Mouse (Mus musculus): Measurements from ENCODE around the gene Primpol. TPM values are rescaled to one million over a fixed set of nuclear protein-coding genes. Genes with fewer than 3 reads are reported as not detected.
"Not testable (repeated sequence)": the region's sequence is repeated elsewhere in the genome, so short reads cannot be mapped to it uniquely, and the experiment has no call there.

The Primpol gene
- polyA plus RNA-seq, 1 experiment: 4.1 TPM

DNA sequence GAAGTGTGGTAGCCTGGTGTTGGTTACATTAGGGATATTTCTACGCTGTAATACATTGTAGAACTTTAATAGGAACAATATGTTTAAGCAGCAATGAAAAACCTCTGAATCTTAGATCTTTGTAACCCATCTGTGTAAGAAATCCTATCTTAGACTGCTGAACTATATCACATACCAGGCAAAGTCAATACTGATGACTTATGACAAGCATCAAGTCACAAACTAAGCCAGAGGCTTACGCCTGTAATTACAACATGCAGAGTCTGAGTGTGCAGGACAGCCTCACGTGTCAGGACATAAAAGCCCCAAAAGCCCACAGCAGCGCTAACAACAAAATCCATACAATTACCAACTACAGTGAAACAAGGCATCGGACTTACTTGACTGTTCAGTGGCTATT is 13.4 kb downstream of the Primpol start:
- no peak for DNase-seq (ENCODE audit: low spot score)

DNA sequence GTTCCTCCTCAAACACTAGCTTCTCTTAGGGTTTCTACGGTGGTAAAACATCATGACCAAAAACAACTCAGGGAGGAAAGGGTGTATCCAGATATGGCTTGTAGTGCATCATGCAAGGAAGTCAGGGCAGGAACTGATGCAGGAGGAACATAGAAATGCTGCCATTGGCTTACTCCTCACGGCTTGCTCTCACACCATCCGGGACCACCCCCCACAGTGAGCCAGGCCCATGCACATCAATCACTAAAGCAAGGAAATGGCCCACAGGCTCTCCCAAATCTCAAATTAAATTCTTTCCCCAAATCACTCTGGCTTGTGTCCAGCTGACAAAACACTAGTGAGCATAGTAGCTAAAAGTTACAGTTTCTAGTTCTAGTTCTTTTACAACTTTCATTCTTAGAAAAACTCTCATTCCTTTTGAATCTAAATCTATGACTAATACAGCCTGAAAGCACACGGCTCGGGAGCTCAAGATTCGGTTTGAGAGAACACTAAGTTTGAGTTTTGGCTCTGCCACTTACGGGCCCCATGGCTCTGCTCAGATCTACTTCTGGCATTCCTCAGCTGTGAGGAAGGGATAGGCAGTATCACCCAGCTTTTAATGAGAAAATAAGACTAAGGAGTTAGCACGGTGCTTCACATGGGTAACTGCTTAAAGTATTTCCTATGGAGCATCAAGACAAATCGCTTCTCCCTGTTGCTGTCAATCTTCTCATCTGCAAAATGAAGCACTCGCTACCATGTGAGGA is 15.9 kb downstream of the Primpol start:
- DNase-seq (ENCODE audit: low spot score): no peak

DNA sequence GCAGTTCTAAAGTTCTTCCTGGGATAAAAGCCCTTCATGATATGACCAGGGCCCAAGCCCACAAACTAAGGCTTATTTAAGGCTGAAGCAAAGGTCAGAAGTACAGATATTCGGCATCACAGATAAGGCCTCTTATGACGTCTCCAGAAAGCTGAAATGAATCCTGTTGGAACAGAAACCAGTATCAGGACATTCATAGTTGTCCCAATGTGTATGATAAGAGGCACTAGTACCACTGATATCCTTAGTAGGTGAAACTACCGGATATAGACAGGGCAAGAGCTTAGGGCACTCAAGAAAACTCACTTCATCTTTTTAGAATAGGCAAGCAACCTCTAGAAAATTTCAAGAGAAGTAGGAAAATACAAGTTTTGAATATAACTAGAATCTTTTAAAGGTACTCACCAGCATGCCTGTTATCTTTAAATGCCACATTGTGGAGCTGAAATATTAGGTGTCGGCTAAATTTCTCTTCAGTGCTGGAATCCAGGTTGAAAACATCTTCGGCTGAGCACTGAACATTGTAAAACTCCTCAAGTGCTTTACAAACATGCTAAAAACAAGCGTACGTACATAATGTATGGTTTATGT is 17.6 kb downstream of the Primpol start:
- DNase-seq (ENCODE audit: low spot score): no peak

DNA sequence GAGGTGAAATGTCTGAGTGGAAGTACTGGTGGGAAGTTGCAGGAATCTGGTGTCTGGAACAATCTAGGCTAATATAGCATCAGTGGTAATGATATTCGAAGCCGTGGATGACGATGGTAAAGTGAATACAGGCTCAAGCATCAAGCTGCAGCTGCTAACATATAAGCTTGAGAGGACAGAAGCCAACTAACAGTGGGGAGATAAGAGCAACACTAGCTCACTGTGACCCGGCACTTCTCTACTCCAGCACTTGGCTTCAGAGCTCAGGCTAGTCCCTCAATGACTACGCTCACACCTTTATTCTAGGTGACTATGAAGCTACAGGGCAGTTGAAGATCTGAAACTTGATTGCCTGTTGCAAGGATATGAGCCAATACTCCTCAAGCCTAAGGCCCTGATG is 18.3 kb downstream of the Primpol start:
- DNase-seq (ENCODE audit: low spot score): no peak

DNA sequence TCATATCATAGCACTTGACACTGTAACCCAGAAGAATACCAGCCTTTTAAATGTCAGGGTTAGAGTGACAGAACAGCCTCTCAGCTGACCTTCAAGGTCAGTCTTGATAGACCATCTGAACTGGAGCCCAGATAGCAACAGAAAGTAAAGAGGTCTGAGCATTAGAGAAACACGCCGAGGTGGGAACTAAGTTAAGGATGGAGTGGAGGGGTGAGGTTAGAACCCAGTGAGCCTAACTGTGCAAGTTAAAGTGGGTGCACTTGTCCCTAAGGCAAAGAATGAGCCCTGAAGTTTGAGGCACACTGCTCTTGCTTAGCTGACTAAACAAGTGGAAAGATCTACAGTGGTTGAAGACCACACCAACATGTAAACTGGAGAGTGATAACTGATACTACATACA is 18.9 kb downstream of the Primpol start:
- DNase-seq (ENCODE audit: low spot score): no peak

DNA sequence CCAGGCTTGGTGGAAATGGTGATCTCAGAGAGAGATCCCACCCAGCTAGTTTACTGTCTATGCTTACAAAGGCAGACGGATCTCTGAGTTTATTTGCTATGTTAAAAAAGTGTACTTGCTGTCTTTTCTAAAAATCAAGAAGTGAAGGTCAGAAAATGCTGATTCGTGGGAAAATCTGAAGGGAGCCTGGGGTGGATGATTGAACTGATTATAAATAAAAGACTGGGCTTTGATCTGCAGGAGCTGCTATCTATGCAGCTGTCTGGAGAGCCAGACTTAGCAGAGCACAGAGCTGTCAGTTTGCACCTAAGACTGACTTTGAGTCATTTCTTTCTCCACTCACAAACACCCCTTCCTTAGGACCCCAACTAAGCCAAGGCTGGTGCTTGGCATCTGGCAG is 19.6 kb downstream of the Primpol start:
- DNase-seq (ENCODE audit: low spot score): no peak

DNA sequence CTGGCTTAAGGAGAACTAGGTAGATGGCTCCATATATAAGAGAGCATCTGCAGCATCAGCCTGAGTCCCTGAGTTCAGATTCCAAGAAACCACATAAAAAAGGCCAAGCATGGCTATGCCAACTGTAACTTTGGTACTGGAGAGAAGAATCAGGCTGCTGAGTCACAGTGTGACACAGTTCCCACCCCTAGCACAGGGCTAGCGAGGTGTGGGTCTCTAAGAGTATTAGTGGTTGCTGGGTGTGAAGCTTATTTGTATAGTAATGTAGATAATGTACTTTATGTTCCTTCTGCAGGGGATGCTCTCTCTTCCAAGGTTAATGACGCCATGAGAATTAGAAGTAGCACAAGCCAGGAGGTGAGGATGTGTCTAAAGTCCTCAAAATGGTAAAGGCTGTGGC is 20.5 kb downstream of the Primpol start:
- no peak for DNase-seq (ENCODE audit: low spot score)

DNA sequence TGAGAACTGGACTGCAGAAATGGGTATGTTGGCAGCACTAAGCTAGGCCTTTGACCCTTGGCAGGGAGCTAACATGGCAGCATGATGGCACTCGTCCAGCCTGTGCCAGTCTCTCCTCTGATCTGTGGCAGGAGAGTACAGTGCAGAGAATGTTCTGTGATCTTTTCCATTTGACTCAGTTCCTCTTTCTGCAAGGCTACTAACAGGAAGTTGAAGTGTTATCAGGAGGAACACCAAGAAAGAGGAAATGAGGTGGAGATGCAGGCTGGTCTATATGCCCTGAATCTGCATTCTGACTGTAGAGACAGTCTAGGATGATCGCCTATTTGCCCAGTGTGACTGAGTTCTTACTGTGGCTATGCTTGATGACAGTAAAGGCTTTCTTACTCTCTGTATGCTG is 21.4 kb downstream of the Primpol start:
- DNase-seq (ENCODE audit: low spot score): no peak

DNA sequence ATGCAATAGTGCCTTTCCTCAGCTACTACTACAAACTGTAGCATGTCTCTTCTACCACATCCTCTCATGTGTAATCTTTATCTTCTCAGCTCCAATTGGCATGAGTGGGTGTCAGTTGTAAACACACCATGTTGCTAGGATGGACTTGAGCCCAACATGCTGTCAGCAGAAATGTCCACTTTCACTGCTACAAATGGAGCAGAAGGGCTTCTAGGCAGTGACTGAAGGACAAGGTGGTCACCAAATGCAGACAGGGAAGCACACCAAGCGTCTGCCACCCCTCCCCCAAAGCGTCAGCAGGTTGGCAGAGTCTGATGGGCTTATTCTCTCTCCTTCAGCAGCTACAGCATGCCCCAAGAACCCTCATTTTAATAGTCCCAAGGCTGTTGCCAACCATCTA is 23.2 kb downstream of the Primpol start:
- no peak for DNase-seq (ENCODE audit: low spot score)

DNA sequence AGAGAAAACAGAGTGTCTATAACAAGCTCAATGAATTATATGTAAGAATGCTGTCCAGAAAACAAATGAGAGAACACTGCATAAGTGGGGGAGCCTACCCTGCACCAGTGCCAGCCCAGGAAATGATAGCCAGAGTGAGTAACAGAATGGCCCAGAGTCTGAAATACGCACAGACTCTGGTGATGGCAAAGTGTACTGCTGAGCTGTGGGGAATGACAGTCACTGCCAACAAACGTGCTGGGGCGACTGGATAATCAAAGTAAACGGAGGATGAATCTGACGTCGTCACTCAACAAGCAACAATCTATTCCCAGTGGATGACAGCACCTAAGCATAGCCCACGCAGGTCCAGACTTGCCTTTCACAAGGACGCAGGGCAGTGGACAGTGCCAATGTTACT is 23.9 kb downstream of the Primpol start:
- no peak for DNase-seq (ENCODE audit: low spot score)

DNA sequence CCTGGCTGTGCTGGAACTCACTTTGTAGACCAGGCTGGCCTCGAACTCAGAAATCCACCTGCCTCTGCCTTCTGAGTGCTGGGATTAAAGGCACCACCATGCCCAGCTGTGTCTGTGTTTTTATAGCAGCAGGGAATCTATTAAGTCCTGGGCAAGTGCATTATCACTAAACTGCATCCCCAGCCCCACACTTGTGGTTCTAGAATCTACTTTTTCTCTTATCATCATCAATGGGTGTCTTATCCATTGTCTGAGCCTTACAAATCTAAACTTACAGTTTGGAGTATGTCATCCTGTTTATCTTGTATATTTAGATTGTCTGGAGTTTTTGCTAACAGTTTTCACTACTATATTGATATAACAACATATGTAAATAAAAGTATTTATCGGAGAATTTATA is 28.3 kb downstream of the Primpol start:
- DNase-seq (ENCODE audit: low spot score): no peak

DNA sequence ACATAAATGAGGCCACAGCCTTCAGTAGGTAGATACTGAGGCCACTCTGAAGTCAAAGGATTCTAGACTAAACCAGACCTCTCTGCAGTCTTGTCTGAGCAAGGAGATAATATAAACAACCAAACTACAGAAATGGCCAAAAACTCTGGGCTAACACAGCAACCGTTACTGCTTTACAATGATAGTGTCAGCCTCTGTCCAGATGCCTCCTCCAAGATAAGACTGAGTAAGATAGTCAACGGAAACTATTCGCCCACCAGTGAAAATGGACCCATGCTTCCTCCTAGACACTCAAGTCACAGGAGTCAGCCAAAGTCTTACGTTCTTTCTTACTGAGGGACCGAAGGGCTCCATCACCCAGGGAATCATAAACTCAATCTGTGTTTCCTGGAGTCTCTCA is 29.1 kb downstream of the Primpol start:
- DNase-seq (ENCODE audit: low spot score): no peak

DNA sequence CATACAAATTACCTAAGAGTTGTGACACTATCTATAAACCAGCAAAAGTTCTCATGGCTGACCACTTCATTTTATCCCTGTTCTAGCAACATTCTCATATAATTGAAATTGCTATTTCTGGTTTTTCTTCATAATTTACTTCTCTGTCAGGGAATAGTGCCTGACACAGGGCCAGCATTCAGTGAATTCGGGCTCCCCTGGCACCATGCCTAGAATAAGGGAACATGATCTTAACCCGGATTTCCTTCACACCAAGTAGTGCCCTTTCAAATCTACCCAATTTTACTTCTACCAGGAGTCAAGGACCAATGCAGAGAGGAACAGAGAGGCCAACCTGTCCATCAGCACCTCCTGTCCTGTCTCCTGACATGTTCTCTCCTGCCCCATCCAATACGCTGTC is 31.4 kb downstream of the Primpol start:
- no peak for DNase-seq (ENCODE audit: low spot score)

DNA sequence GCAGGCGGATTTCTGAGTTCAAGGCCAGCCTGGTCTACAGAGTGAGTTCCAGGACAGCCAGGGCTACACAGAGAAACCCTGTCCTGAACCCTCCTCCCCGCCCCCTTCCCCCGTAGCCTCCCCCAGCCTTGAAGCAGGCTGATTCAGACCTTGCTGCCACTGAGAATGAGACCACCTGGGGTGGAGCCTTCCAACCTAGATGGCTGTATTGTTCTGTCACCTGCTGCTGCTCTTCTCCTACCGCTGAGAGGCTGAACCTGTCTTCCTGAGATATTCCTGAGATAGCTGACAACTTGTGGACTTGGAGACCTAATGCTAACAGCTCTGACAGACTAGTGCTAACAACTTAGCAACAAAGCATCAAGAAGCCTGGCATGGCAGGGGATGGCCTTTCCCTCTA is 32.7 kb downstream of the Primpol start:
- DNase-seq (ENCODE audit: low spot score): not testable (repeated sequence)

DNA sequence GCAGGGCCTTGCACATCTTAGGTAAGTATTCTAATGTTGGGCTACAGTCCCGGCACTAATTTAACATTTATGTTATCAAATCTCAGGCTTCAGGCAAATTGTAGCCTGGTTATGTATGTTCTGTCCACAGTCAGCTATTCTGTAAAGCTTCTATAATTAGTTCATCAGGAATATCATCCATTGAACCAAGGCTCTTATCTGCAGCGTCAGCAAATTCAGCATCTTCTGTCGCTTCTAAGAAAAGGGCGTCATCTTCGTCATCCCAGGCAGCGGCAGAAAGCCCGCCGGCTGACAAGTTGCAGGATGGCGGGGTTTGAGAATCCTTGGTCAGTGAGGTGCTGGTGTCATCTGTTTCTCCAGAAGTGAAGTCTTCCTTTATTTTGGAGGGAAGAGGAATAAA is 38.2 kb downstream of the Primpol start:
- no peak for DNase-seq (ENCODE audit: low spot score)

DNA sequence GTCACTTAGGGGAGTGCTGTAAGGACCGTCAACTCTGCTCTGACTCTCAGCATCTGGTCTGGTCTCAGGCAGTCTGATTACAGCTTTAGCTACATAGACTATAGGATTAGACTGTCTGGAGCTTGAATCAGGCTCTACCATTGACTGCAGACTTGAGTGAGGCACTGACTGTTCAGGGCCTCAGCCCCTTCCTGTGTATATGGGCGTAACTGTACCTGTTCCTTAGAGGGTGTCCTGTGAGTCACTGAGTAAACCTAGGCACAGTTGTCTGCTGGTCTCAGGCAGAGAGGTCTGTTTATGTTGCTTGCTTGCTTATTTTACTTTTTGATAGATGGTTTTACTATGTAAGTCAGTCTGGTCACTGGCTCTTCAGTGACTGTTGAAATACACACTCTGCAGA is 43.0 kb downstream of the Primpol start:
- no peak for DNase-seq (ENCODE audit: low spot score)

DNA sequence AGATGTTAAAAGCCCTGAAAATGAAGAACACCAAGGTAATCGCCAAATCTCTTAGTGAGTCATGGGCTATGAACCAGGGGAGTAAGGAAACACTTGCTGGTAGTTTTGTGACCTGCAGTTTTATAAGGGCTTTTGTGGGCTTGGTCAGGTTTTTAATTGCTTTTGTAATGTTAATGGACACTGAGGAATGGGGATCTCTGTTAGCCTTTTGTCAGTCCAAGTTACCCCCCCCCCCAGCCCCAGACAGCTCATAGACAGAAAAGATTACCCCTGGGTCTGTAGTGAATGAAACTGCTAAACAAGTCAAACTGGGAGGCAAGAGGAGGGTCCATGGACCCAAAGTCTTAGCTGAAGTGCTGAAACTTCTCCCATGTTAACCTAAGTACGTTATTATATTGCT is 43.6 kb downstream of the Primpol start:
- DNase-seq (ENCODE audit: low spot score): no peak

DNA sequence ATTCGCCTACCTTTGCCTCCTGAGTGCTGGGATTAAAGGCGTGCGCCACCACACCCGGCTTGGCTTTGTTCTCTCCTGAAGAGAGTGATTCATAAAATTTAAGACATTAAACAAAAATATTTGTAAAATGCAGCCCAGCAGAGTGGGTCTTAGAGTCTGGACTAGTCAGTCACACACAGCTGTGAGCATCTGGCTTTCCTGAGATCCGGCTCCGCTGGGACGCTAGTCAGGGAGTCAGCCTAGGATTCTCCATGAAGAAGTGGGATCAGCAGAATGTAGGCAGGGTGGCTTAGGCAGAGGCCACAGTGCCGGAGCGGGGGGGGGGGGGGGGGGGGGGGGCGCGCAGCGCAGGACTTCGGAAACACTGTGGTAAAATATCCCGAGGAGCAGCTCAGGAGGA is 46.3 kb downstream of the Primpol start:
- no peak for DNase-seq (ENCODE audit: low spot score)

DNA sequence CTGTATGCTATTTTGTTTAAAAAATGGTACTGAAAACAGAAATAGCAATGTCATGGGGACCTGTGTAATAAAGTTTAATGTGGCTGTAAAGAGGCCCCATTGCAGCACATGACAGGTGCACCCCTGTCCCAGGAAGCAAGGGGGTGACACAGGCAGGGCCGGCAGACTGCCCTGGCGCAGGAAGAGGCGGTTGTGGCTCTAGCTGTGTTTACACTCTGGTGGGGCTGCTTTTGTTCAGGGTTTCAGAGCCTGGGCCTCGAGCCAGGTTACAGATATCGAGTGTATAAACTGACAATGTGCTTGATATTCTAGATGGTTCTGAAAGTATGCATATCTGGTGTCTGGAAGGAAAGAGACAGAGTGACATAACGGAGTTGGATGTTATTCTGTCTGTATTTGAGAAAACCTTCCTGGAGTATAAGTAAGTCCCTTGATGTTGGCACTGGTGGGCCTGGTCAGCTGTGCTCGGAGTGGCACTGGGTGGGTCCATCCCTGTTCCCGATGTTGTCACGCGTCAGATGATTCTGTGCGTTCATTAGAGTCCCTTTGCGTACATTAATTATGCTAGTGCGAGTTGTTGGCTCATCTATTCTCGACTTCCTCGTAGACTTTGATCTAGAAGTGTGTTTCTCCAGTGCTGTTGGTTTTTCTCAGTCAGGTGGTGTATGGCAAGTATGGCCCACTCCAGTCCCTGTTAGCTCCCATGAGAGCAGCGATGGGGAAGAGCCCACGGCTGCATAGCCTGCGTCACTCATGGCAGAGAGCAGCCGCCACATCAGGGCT is 47.2 kb downstream of the Primpol start:
- DNase-seq (ENCODE audit: low spot score): no peak

DNA sequence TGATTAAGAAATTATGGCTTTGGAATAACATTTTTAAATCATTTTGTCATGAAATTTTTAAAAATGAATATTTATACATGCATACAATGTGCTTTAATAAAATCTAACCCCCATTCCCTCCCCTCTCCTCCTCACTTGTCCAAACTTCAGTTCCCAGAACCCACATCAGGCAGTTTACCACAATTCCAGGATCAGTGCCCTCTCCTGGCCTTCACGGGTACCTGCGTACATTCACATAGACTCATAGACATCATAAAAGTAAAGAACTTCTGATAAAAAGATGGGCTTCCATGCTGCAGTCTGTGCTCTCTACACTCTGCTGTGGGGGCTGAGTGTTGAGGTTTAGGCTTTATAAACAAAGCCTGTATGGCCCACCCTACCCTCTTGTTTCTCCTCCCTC is 48.1 kb downstream of the Primpol start:
- DNase-seq (ENCODE audit: low spot score): no peak

DNA sequence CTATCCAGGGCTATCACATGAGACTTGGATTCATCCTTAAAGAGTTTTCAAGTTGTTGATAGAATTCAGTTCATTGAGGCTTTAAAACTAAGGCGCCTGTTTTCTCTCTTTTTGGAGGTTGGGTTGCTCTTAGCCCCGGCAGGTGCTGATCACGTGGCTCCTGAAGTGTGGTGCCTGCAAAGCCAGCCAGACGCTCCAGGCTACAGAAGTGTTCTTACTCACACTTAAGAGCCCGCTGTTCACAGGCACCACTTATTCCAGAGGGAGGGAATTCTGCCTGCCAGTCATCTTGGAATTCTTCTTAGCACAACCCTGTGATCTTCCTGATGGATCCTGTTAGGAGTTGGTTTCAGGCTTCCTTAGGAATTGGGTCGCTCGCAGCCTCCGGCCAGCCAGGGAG is 49.1 kb downstream of the Primpol start:
- DNase-seq (ENCODE audit: low spot score): no peak

DNA sequence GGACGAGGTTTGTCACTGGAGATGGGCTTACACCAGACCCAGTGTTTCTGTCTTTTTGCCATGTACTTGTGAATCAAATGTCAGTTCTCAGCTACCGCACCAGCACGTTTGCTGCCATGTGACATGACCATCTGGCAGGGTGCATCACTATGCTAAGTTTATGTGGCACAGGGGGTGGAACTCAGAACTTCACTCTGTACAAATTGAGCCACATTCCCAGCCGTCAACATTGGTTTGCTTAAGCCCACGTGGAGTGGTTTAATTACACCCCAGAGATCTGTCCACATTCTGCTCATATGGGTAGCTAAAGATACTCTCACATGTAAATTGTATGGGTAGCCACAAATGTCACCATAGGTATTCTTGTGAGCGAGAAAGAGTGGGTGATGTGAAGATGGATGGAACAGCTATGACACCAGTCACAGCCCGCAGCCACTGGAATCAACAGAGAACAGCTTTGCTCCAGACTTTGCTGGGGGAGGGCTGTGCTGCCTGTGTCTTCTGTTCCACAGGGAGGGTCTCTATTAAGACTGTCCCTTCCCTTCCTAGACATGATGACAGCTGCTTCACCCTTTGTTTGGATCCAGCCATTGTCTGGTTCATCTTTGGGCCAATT is 50.0 kb downstream of the Primpol start:
- no peak for DNase-seq (ENCODE audit: low spot score)

DNA sequence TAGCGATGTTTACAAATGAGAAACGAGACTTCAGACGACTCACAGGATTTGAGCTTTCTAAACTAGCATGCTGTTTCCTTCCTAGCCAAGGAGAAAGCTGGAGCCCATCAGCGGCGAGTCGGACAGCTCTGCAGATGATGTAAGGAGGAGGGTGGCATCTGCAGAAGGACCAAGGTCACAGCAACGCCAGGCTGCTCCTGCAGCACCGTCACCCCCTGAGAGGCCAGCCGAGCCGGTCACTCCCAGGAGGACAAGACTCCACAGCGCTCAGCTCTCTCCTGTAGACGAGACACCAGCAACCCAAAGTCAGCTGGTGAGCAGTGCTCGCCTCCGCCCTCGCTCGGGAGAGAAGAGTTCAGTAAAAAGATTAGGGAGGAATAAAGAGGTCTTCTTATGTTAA is 54.7 kb downstream of the Primpol start:
- no peak for DNase-seq (ENCODE audit: low spot score)
